Mouse (Mus musculus): ENCODE measurements around the gene St3gal3. TPM values are rescaled to one million over a fixed set of nuclear protein-coding genes. Genes with fewer than 3 reads are reported as not detected.

The St3gal3 gene
- polyA plus RNA-seq, 1 experiment from 2014 or later = 6.7 TPM

DNA sequence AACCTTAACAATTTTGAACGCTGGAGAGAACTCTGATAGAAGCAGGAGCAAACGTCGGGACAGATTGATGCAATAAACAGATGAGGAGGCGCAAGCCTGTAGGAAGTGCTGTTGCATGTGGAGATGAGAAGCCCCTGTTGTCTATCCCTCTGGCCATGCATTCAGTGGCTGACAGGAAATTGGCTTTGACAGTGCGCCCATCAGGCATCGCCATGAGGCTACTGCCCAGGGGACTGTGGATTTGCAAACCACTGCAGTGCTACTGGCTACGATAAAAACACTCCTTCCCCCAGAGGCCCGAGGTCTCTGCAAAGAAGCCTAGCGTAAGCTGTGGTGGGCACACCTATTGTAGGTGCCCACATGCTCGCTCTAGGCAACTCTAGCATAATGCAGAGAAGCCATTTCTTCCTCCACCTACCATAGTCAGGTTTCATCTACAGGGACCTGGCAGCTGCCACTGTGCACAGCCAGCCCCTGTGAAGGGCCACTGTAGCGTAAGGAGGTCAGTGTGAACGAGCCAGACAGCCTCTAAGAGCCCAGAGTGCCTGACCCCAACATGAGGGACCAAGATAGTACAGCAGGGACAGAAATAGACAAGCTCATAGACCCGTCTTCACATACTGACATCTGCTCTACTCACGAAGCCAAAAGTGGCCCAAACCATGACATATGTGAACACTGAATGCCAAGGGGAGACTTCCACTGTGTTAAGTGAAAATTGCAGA is 15.4 kb upstream of the St3gal3 start:
- no peak overlapping the region for H3K27ac ChIP-seq
- DNase-seq (ENCODE audit: low spot score) (no peak), ATAC-seq (replicated peaks; ENCODE audit: low FRiP score, low read depth) (no peak)
- H3K4me1 ChIP-seq (replicated peaks; ENCODE audit: insufficient read depth, low read length) = no peaks in the 10 kb centered on the region
- H3K9ac ChIP-seq (ENCODE audit: low read depth, low read length) = no peak overlapping the region
- 85% methylated on average over 14 of the region's 14 CpGs for WGBS
- no peaks in the 10 kb centered on the region for H3K9me3 ChIP-seq (replicated peaks; ENCODE audit: low read length)
- peaks cover 83% of the 10 kb centered on the region for H3K36me3 ChIP-seq (ENCODE audit: insufficient read depth, low read length)
- TF ChIP-seq CTCF (IDR thresholded peaks at IDR 0.05; ENCODE audit: low read depth) = no peak
- H3K4me2 ChIP-seq (ENCODE audit: low read length) = no peak overlapping the region
- no peaks in the 10 kb centered on the region for H3K27me3 ChIP-seq (ENCODE audit: insufficient read depth, low read length)
- no peak overlapping the region for H3K4me3 ChIP-seq (replicated peaks; ENCODE audit: low read depth, low read length)

DNA sequence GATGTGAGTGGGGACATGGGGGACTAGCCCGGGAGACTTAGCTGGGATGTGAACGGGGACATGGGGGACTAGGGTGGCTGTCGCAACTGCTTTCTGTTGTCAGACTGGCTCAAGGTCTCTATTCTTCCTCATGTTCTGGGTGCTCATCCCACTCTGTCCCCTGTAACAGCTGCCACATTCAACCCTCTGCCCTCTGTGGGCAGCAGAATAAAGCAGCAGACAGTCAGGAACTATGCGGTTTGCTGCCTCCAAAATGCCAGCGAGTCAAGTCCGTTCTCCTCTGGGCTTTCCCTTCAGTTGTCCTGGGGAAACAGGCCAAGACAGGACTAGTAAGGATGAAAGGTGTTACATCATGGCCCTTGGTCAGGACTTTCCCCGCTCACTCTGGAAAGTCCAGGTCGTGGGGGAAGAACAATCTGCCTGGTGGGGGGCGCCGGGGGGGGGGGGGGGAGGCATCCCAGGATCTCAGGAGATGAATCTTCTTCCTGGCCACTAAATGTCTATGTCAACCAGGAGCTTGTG is 14.4 kb upstream of the St3gal3 start:
- no peak overlapping the region for H3K4me3 ChIP-seq (replicated peaks; ENCODE audit: low read depth, low read length)
- H3K4me2 ChIP-seq (ENCODE audit: low read length) = no peak overlapping the region
- no peak for TF ChIP-seq CTCF (IDR thresholded peaks at IDR 0.05; ENCODE audit: low read depth)
- H3K9me3 ChIP-seq (replicated peaks; ENCODE audit: low read length) = no peaks in the 10 kb centered on the region
- no peaks in the 10 kb centered on the region for H3K4me1 ChIP-seq (replicated peaks; ENCODE audit: insufficient read depth, low read length)
- H3K27ac ChIP-seq = no peak overlapping the region
- no peaks in the 10 kb centered on the region for H3K27me3 ChIP-seq (ENCODE audit: insufficient read depth, low read length)
- H3K9ac ChIP-seq (ENCODE audit: low read depth, low read length) = no peak overlapping the region
- no peak for DNase-seq (ENCODE audit: low spot score)
- no peak for ATAC-seq (replicated peaks; ENCODE audit: low FRiP score, low read depth)
- WGBS = 84% methylated on average over 10 of the region's 10 CpGs
- H3K36me3 ChIP-seq (ENCODE audit: insufficient read depth, low read length) = peaks cover 83% of the 10 kb centered on the region

DNA sequence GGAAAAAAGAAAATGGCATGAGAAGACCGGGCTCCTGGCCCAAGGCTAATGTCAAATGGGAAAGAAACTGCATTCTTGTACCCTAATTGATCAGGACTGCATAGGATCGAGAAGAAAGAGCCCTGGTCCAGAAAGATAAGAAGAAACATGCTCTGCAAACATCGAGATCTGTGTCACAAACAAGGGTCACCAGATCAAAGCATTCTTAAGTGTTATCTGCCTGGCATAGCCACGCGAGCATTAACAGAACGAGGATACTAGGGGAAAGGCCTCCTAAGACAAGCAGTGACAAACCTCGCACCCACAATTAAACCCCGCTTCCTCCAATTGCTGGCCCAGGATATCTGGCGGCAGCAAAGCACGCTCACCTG is 13.6 kb upstream of the St3gal3 start:
- no peak overlapping the region for H3K4me2 ChIP-seq (ENCODE audit: low read length)
- H3K27ac ChIP-seq = no peak overlapping the region
- ATAC-seq (replicated peaks; ENCODE audit: low FRiP score, low read depth) = no peak
- no peak for TF ChIP-seq CTCF (IDR thresholded peaks at IDR 0.05; ENCODE audit: low read depth)
- H3K9ac ChIP-seq (ENCODE audit: low read depth, low read length) = no peak overlapping the region
- no peak overlapping the region for H3K4me3 ChIP-seq (replicated peaks; ENCODE audit: low read depth, low read length)
- H3K4me1 ChIP-seq (replicated peaks; ENCODE audit: insufficient read depth, low read length) = no peaks in the 10 kb centered on the region
- no peaks in the 10 kb centered on the region for H3K27me3 ChIP-seq (ENCODE audit: insufficient read depth, low read length)
- WGBS = 82% methylated on average over 10 of the region's 10 CpGs
- peaks cover 84% of the 10 kb centered on the region for H3K36me3 ChIP-seq (ENCODE audit: insufficient read depth, low read length)
- no peaks in the 10 kb centered on the region for H3K9me3 ChIP-seq (replicated peaks; ENCODE audit: low read length)
- no peak for DNase-seq (ENCODE audit: low spot score)

DNA sequence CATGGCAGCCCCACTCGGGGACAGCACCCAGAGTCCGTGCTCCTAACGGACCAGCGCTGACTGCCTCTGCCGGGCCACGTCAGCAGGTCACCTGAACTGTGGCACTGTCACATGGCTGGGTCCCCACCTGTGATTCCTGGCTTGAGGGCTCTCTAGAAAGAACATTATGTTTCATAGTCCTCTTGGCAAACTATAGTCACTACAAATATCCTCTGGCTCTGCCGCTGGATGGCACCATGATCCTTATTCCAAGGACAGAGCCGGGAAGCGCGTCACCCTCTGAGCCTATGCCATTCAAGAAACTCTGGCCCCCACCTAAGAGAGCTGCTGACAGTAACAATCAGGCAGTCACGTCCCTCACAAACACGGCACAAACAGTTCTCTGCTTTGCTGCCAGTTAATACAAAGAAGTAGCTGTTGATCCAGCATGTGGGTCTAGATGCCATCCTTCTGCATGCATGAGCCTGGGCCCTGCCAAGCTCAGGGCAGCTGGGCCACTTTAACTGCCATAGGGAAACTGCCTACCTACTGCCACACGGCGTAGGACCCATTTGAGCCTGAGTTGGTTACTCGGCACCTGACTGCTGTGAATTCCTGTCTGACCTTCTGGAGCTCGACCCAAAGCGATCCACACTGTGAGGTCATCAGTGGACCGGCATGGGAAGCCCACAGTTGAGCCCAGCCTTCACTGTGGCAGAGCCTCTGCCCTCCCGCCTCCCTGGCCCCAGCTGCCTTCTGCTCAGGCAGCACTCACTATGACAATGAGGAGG is 13.0 kb upstream of the St3gal3 start:
- Histone ChIP-seq H3K27ac (no peak overlapping the region), H3K9me3 (replicated peaks; ENCODE audit: low read length) (no peaks in the 10 kb centered on the region), H3K36me3 (ENCODE audit: insufficient read depth, low read length) (peaks cover 89% of the 10 kb centered on the region), H3K4me3 (replicated peaks; ENCODE audit: low read depth, low read length) (no peak overlapping the region), H3K4me2 (ENCODE audit: low read length) (no peak overlapping the region), H3K27me3 (ENCODE audit: insufficient read depth, low read length) (no peaks in the 10 kb centered on the region), H3K9ac (ENCODE audit: low read depth, low read length) (no peak overlapping the region), H3K4me1 (replicated peaks; ENCODE audit: insufficient read depth, low read length) (no peaks in the 10 kb centered on the region)
- DNase-seq (ENCODE audit: low spot score) (no peak), ATAC-seq (replicated peaks; ENCODE audit: low FRiP score, low read depth) (no peak)
- no peak for TF ChIP-seq CTCF (IDR thresholded peaks at IDR 0.05; ENCODE audit: low read depth)
- 92% methylated on average over 19 of the region's 19 CpGs for WGBS

DNA sequence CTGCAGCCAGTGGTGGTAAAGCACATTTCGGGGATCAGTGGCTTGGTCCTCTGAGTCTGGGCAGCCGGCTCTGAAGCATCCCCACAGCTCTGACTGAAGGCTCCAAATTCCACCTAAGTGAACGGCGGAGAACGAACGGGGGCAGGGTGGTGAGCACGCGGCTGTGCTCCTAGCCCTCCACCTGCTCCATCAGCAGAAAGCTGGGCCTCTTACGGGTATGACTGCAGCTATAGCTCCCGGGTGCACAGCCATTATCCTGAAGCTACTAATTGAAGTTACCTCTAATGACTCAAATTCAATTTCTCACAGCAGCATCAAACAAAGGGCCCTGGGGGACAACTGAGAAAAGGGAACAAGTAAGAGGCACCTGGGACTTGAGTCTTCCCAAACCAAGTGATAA is 12.4 kb upstream of the St3gal3 start:
- TF ChIP-seq CTCF (IDR thresholded peaks at IDR 0.05; ENCODE audit: low read depth) = no peak
- no peak for ATAC-seq (replicated peaks; ENCODE audit: low FRiP score, low read depth)
- 87% methylated on average over 10 of the region's 10 CpGs for WGBS
- DNase-seq (ENCODE audit: low spot score) = no peak
- no peak overlapping the region for H3K27ac ChIP-seq
- peaks cover 94% of the 10 kb centered on the region for H3K36me3 ChIP-seq (ENCODE audit: insufficient read depth, low read length)
- H3K9ac ChIP-seq (ENCODE audit: low read depth, low read length) = no peak overlapping the region
- H3K4me1 ChIP-seq (replicated peaks; ENCODE audit: insufficient read depth, low read length) = no peaks in the 10 kb centered on the region
- H3K27me3 ChIP-seq (ENCODE audit: insufficient read depth, low read length) = no peaks in the 10 kb centered on the region
- no peak overlapping the region for H3K4me2 ChIP-seq (ENCODE audit: low read length)
- H3K9me3 ChIP-seq (replicated peaks; ENCODE audit: low read length) = no peaks in the 10 kb centered on the region
- H3K4me3 ChIP-seq (replicated peaks; ENCODE audit: low read depth, low read length) = no peak overlapping the region

DNA sequence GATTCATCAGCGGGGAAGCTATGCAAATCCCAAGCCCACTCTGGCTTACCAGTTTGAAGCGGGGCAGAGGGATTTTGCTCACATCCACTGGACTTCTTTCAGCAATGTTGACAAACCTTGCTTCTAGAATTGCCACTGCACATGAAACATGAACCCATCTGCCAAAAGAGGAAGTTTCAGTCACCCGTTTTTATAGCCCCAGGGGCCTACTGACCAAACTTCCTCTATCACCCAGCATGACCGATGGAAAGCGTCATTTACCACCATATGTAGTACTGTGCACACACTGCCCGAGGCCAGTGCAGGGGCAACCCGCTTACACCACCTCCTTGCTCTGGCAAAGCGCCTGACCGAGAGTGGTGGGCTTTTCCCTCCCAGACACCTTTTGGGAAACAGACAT is 9.6 kb upstream of the St3gal3 start:
- H3K9ac ChIP-seq (ENCODE audit: low read depth, low read length) = no peak overlapping the region
- H3K9me3 ChIP-seq (replicated peaks; ENCODE audit: low read length) = no peaks in the 10 kb centered on the region
- no peak overlapping the region for H3K4me2 ChIP-seq (ENCODE audit: low read length)
- TF ChIP-seq CTCF (IDR thresholded peaks at IDR 0.05; ENCODE audit: low read depth) = no peak
- 66% methylated on average over 9 of the region's 9 CpGs for WGBS
- ATAC-seq (replicated peaks; ENCODE audit: low FRiP score, low read depth) (no peak), DNase-seq (ENCODE audit: low spot score) (no peak)
- no peaks in the 10 kb centered on the region for H3K27me3 ChIP-seq (ENCODE audit: insufficient read depth, low read length)
- H3K27ac ChIP-seq = peak overlapping the region; percentile 36; the same call in 1 of the 2 replicates
- peaks cover 84% of the 10 kb centered on the region for H3K36me3 ChIP-seq (ENCODE audit: insufficient read depth, low read length)
- H3K4me3 ChIP-seq (replicated peaks; ENCODE audit: low read depth, low read length) = no peak overlapping the region
- no peaks in the 10 kb centered on the region for H3K4me1 ChIP-seq (replicated peaks; ENCODE audit: insufficient read depth, low read length)
